Mouse (Mus musculus): ENCODE results near the gene Bspry.

GRCm38 (mm10) chr4:62515490-62515889 is 35.6 kb downstream of the Bspry start:
- TF ChIP-seq POLR2A (IDR thresholded peaks at IDR 0.05; ENCODE audit: low read depth, low read length) (no peak), CTCF (conservative IDR thresholded peaks at IDR 0.05; ENCODE audit: insufficient read depth, insufficient read length, low read depth, low read length) (no peak)

All from kidney, adult 2 months (tissue).